Mouse (Mus musculus) midbrain, embryonic 11.5 days (tissue): ENCODE results near the gene Plcd3. TPM values are rescaled to one million over a fixed set of nuclear protein-coding genes. Genes with fewer than 3 reads are reported as not detected.

Experiments
- ATAC-seq: fragments of 200-750 bp; cut with Nextera tagmentation; 2 replicates; pipeline ENCODE4 v1.8.0; 2017; ENCODE audit warnings: moderate TSS enrichment, moderate library complexity; ENCODE audit not compliant: low FRiP score
- DNase-seq: peaks from one replicate; pipeline ENCODE4 v3.0.0; 2015; ENCODE audit warnings: low spot score; ENCODE audit errors: missing footprints
- H3K27ac ChIP-seq: fragments of 300-500 bp; sonication (generic); 2 replicates; pipeline ENCODE4 v1.5.1; 2014; ENCODE audit warnings: low read depth, low read length
- H3K27me3 ChIP-seq: fragments of 300-500 bp; sonication (generic); 2 replicates; pipeline ENCODE4 v1.6.1; 2014; ENCODE audit warnings: mild to moderate bottlenecking, low read length, moderate library complexity, mixed read lengths; ENCODE audit not compliant: control insufficient read depth, insufficient read depth
- H3K36me3 ChIP-seq: fragments of 300-500 bp; sonication (generic); 2 replicates; pipeline ENCODE4 v1.6.1; 2014; ENCODE audit warnings: mild to moderate bottlenecking, low read length, moderate library complexity, mixed read lengths; ENCODE audit not compliant: control insufficient read depth, insufficient read depth
- H3K4me1 ChIP-seq: fragments of 300-500 bp; sonication (generic); 2 replicates; pipeline ENCODE4 v1.6.1; 2014; ENCODE audit warnings: low read length; ENCODE audit not compliant: control insufficient read depth, insufficient read depth
- H3K4me2 ChIP-seq: fragments of 300-500 bp; sonication (generic); 2 replicates; pipeline ENCODE4 v1.6.1; 2014; ENCODE audit warnings: mild to moderate bottlenecking, moderate library complexity
- H3K4me3 ChIP-seq: fragments of 300-500 bp; sonication (generic); 2 replicates; pipeline ENCODE4 v1.5.1; 2014; ENCODE audit warnings: low read depth, low read length
- H3K9ac ChIP-seq: fragments of 300-500 bp; sonication (generic); 2 replicates; pipeline ENCODE4 v1.6.1; 2014; ENCODE audit warnings: low read length
- H3K9me3 ChIP-seq: fragments of 300-500 bp; sonication (generic); 2 replicates; pipeline ENCODE4 v1.6.1; 2016; ENCODE audit warnings: low read length; ENCODE audit not compliant: control insufficient read depth
- WGBS: fragments of 180-500 bp; shearing (Covaris S2); extraction: QIAGEN DNeasy Blood & Tissue Kit; methylation state at CpG from one replicate; pipeline ENCODE4 v1.1.7; 2014; 5-methylcytosine and 5-hydroxymethylcytosine counted together
- polyA plus RNA-seq: library from polyadenylated mRNA; unstranded; fragments of >200 nt; fragmentation: Nextera tagmentation; extraction: Ambion mirVana; gene quantifications from 2 replicates; pipeline ENCODE4 v1.2.1, GENCODE M21; 2014

Gene Plcd3
- polyA plus RNA-seq, 1 experiment from 2014 or later, result 0.63 TPM

- Histone ChIP-seq H3K36me3 (no peaks in the 10 kb centered on the region), H3K9ac (no peak overlapping the region), H3K27ac (no peak overlapping the region), H3K27me3 (no peaks in the 10 kb centered on the region), H3K4me2 (no peak overlapping the region), H3K9me3 (no peaks in the 10 kb centered on the region), H3K4me3 (no peak overlapping the region), H3K4me1 (peaks cover 6% of the 10 kb centered on the region; the same call in 1 of the 2 replicates)
- no peak for DNase-seq
- 57% methylated on average over 6 of the region's 6 CpGs for WGBS
- no peak for ATAC-seq
Measured at GRCm38 (mm10) chr11:103140763-103141100, 39.3 kb upstream of the Plcd3 start.

- no peak overlapping the region for H3K4me2 ChIP-seq
- whole genome bisulfite sequencing, result 81% methylated on average over 14 of the region's 14 CpGs
- no peaks in the 10 kb centered on the region for H3K27me3 ChIP-seq
- no peak overlapping the region for H3K9ac ChIP-seq
- DNase-seq (no peak), ATAC-seq (no peak)
- H3K27ac ChIP-seq, result no peak overlapping the region
- H3K4me3 ChIP-seq, result no peak overlapping the region
- H3K36me3 ChIP-seq, result no peaks in the 10 kb centered on the region
- peaks cover 6% of the 10 kb centered on the region; the same call in 1 of the 2 replicates for H3K4me1 ChIP-seq
- no peaks in the 10 kb centered on the region for H3K9me3 ChIP-seq
Measured at GRCm38 (mm10) chr11:103139951-103140762, 38.7 kb upstream of the Plcd3 start.

- DNase-seq (no peak), ATAC-seq (no peak)
- Histone ChIP-seq H3K9me3 (no peaks in the 10 kb centered on the region), H3K4me3 (no peak overlapping the region), H3K36me3 (no peaks in the 10 kb centered on the region), H3K9ac (no peak overlapping the region), H3K4me2 (no peak overlapping the region), H3K27ac (no peak overlapping the region), H3K4me1 (peaks cover 13% of the 10 kb centered on the region), H3K27me3 (no peaks in the 10 kb centered on the region)
- WGBS, result 90% methylated on average over 8 of the region's 8 CpGs
Measured at GRCm38 (mm10) chr11:103136039-103136577, 34.6 kb upstream of the Plcd3 start.

- ATAC-seq (no peak), DNase-seq (no peak)
- Histone ChIP-seq H3K4me2 (peak overlapping the region; percentile 47; the same call in 1 of the 2 replicates), H3K27me3 (no peaks in the 10 kb centered on the region), H3K9ac (no peak overlapping the region; the same call in 1 of the 2 replicates), H3K4me1 (peaks cover 20% of the 10 kb centered on the region), H3K36me3 (no peaks in the 10 kb centered on the region), H3K27ac (no peak overlapping the region), H3K9me3 (no peaks in the 10 kb centered on the region), H3K4me3 (no peak overlapping the region)
- WGBS, result 85% methylated on average over 3 of the region's 3 CpGs
Measured at GRCm38 (mm10) chr11:103134221-103134620, 32.8 kb upstream of the Plcd3 start.

GRCm38 (mm10) chr11:103133456-103134185 lies 32.2 kb upstream of the Plcd3 start:
- H3K36me3 ChIP-seq, result no peaks in the 10 kb centered on the region
- no peak for DNase-seq
- peak overlapping the region; percentile 28 for H3K4me3 ChIP-seq
- H3K27ac ChIP-seq, result peak overlapping the region; percentile 44; the same call in 1 of the 2 replicates
- H3K27me3 ChIP-seq, result no peaks in the 10 kb centered on the region
- 0 out of 2 replicates have a peak, but pooled peaks have one; percentile 31 for ATAC-seq
- peaks cover 20% of the 10 kb centered on the region for H3K4me1 ChIP-seq
- 55% methylated on average over 6 of the region's 6 CpGs for WGBS
- peak overlapping the region; percentile 50 for H3K9ac ChIP-seq
- no peaks in the 10 kb centered on the region for H3K9me3 ChIP-seq
- H3K4me2 ChIP-seq, result peak overlapping the region; percentile 47

GRCm38 (mm10) chr11:103132576-103133455 lies 31.4 kb upstream of the Plcd3 start:
- H3K36me3 ChIP-seq, result no peaks in the 10 kb centered on the region
- DNase-seq (peak; percentile 100), ATAC-seq (peak; percentile 91)
- H3K4me2 ChIP-seq, result peak overlapping the region; percentile 83
- H3K9me3 ChIP-seq, result no peaks in the 10 kb centered on the region
- H3K4me1 ChIP-seq, result peaks cover 20% of the 10 kb centered on the region
- H3K27me3 ChIP-seq, result no peaks in the 10 kb centered on the region
- peak overlapping the region; percentile 100 for H3K9ac ChIP-seq
- under 1% methylated on average over 56 of the region's 58 CpGs for WGBS
- H3K4me3 ChIP-seq, result peak overlapping the region; percentile 97
- H3K27ac ChIP-seq, result peak overlapping the region; percentile 91

GRCm38 (mm10) chr11:103131701-103132575 lies 30.5 kb upstream of the Plcd3 start, which contains the start of gene Hexim2:
TSS of gene Hexim2 (plus strand) at chr11:103132429.
- WGBS, result under 1% methylated on average over 39 of the region's 39 CpGs
- peaks cover 20% of the 10 kb centered on the region for H3K4me1 ChIP-seq
- H3K27me3 ChIP-seq, result no peaks in the 10 kb centered on the region
- H3K27ac ChIP-seq, result peak within 1 kb of the TSS; percentile 91
- H3K9me3 ChIP-seq, result no peaks in the 10 kb centered on the region
- peak; percentile 68 for ATAC-seq
- peak within 1 kb of the TSS; percentile 83 for H3K4me2 ChIP-seq
- DNase-seq, result peak; percentile 97
- peak within 1 kb of the TSS; percentile 100 for H3K9ac ChIP-seq
- peak within 1 kb of the TSS; percentile 97 for H3K4me3 ChIP-seq
- no peaks in the 10 kb centered on the region for H3K36me3 ChIP-seq

GRCm38 (mm10) chr11:103120315-103120714 lies 18.9 kb upstream of the Plcd3 start:
- no peak for DNase-seq
- H3K36me3 ChIP-seq, result no peaks in the 10 kb centered on the region
- no peak overlapping the region for H3K4me2 ChIP-seq
- no peak for ATAC-seq
- no peaks in the 10 kb centered on the region for H3K9me3 ChIP-seq
- H3K4me3 ChIP-seq, result no peak overlapping the region
- H3K4me1 ChIP-seq, result peaks cover 19% of the 10 kb centered on the region
- WGBS, result 87% methylated on average over 5 of the region's 5 CpGs
- H3K27ac ChIP-seq, result no peak overlapping the region
- no peak overlapping the region for H3K9ac ChIP-seq
- H3K27me3 ChIP-seq, result no peaks in the 10 kb centered on the region
